Mouse (Mus musculus): ENCODE data around the gene Fas.

The Fas gene

DNA sequence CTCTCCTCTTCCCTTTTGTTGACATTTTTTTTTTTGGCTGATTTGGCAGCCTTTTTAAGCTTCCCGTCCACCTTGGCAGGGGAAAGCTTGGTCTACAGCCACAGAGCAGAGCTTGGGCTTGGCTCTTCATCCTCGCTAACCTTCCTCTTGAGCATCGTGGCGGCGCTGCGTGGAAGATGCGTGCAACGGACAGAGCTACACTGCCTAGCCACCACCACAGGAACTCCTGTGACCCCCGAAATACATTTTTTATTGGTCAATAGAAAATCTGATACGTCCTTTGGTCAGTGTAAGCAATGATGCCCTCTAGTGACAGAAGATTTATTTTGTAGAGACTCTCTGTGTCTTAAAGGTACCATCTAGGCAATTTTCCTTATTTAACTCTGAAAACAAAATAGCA is 6.1 kb upstream of the Fas start:
- no peak for DNase-seq (ENCODE audit: low spot score)

DNA sequence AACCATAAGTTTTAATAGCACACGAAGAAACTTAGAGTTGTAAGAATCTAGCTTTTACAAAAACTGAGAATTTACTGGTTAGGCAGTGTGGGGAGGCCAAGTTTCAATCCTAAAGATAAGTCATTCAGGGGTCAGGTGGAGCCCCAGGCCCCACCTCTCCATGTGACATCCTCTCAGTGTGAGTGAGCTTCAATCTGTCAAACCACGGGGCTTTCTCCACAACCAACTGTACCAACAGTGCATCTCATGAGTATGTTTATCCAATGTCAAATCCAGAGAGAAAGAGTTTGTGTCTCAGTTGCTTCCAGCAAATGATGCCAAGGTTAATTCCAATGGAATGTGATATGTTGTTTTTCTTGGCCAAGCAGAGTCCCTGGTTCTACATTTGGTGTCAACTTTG is 5.6 kb upstream of the Fas start:
- DNase-seq (ENCODE audit: low spot score), result no peak

DNA sequence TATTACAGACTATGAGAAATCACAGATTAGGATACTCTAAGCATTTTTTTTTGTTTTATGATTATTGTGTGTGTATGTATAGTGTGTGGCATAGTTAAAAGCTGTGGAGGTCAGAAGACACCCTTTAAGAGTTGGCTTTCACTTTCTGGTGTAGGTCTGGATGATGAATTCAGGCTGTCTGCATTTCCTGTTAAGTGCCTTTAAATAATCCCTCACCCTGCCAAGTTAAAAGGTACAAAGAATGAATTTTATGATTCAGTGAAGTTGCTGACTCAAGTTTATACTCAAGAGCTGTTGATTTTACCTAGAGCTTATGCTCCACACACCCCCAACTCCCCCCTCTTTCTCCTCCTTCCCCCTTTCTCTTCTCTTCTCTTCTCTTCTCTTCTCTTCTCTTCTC is 3.2 kb upstream of the Fas start:
- DNase-seq (ENCODE audit: low spot score), result no peak

DNA sequence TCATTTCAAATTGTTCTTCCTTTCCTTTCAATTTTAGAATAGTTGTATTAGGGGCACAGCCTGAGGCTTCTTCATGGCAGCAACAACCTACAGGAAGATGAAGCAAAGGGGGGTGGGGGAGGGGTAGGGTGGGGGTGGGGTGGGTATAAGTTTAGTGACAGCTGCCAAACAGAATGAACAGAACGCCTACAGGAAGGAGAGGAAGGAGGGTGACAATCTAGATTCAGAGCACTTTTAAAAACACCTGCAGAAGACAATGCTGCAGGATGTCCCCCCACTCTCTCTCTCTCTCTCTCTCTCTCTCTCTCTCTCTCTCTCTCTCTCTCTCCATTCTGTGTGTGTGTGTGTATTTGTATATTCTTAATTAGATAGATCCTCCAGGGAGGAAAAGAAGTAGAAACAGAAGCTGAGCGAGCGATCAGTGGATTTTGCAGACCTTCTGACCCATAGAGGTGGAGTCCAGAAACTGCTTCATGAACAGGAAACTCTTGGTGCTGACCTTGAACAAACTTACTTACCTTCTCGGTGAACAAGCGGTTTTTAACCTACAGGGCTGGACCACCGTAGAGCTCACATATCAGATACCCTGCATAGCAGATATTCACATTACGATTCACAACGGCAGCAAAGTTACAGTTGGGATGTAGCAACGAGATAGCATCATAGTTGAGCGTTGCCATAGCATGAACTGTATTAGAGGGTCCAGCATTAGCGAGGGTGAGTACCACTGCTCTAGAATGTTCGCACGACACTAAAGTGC is 2.6 kb upstream of the Fas start:
- DNase-seq (ENCODE audit: low spot score), result no peak

DNA sequence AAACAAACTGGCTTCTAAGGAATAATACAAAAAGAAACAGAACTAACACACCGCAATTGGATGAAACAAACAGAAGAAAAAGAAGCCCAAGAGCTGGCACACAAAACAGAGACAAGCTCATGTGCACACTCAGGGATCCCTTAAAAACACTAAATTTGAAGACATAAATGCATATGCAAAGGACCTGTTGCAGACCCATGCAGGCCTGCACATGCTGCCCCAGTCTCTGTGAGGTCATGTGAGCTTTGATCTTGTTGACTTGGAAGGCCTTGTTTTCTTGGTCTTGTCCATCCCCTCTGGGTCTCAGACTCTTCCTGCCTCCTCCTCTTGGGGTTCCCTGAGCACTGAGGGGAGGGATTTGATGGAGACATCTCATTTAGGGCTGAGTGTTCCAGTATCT is 1.8 kb upstream of the Fas start:
- DNase-seq (ENCODE audit: low spot score), result no peak

DNA sequence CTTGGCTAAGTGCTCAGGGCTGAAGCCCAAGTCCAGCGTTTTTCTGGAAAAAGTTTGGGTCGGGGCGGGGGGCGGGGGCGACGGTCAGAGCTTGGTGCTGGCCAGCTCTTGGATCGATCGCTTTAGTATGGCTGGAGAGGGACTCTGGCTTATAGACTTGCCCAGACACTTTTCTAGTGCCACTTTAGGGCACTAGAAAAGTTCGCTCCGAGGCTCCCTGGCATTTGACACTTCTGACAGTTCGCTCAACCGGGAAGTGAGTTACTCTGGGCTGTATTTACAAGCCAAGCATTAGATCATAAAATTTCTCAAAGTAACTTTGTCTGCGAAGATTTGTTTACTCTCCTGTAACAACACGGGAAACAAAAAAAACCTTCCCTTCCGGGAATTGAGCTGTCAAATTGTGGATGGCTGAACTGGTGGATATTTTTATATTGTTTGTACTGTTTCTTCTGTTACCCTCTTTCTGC is 441 bp downstream of the Fas start:
- no peak for DNase-seq (ENCODE audit: low spot score)

DNA sequence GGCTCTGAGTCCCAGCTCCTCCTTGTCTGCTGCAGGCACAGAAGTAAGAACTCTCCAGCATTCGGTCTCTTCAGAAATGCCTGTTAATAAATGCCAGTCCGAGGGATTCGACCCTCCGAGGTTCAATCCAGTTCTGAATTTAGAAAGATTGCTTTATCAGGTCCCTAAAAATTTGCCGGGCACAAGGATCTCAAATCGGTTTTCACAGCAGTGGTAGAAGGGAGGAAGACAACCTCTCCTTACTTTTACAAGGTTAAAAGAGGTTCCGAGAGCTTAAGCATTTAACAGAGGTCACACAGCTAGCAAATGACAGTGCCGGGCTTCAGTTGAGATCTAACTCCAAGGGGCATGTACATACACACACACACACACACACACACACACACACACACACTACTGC is 913 bp downstream of the Fas start:
- no peak for DNase-seq (ENCODE audit: low spot score)

DNA sequence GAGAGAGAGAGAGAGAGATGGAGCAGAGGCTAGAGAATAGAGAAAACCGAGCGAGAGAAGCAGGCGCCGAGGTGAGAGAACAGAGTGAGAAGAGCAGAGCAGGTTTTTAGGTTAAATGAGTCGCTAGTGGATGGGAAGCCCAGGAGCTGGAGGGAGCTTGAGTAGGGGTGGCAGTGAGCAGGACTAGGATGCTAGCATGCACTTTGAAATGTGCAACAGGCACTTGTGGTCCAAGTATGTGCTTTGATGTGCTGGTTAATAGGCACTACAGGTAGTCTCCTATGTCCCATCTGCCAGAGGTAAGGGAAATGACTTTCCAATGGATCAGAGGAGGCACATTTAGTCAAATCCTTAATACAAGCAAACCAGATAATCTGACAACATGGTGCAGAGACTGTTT is 1.5 kb downstream of the Fas start:
- no peak for DNase-seq (ENCODE audit: low spot score)

DNA sequence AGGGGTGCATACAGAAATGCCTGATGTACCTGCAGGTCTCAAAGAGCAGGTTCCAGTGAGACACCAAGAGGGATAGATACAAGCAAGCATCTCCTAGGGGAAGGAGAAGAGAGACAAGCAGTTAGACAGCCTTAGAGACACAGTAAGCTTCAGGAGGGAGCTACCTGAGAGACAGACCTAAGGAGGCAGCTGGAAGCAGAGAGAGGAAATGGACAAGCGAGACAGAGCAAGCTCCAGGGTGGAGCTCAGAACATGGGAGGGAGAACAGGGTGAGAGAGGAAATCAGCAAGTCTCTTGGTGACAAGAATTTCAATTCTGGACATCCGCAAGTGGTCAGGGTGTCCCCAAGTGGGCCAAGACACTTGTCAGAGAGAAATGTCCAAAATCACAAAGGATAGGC is 2.2 kb downstream of the Fas start:
- DNase-seq (ENCODE audit: low spot score), result no peak

DNA sequence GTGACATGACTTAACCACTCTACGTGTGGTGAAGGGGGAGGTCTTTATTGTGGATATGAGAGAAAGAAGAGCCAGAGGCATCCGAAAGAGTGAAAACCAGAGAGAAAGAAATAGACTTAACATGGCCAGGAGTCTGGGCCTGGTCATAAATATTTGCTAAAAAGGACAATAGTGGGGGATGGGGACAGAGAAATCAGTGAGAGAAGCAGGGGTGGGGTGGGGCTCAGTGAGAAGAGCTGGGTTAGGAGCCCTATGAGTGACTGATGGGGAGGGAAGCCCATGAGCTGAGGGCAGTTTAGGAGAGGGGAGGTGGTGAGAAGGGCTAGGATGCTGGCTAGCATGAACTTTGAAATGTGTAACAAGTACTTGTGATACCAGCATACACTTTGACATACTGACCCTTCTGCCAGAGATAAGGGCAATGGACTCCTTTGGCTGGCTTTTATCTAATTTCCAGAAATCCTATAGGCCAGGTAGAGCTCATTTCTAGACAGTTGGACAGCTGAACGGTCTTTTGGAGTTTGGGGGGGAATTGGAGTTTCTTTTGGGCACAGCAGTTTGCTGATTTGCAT is 3.0 kb downstream of the Fas start:
- DNase-seq (ENCODE audit: low spot score), result no peak

DNA sequence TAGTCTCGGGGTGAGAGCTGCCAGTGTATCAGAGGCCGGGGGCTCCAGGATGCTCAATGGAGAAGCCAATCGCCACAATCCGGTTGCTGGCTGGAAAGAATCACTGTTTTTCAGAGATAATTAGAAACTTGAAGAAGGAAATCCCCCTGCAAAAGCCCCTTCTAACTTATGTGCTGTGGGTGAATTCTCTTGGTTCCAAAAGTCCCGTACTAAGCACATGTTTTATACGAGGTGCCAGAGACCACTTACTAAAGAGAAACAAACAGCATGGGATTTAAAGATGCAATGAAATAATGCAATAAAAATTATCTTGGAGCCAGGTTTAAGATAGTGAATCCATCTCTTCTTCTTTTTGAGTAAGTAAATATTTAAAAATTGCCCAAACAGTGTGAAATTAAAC is 5.0 kb downstream of the Fas start:
- no peak for DNase-seq (ENCODE audit: low spot score)

DNA sequence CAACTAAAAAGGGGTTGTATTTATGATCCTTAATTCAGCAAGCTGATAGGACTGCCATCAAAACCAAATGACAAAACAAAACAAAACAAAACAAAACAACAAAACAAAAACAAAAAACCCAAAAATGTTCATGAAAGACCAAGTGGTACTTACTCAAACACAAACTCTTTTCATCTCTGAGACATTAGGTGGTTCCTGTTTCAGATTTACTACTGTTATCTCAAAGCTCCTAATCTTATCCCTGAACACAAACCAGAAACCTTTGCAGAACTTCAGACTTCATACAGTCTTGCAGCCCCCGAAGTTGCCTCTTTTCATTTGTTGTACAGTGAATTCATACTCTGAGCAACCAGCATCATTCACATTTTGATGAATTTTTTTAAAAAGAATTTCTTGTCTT is 8.1 kb downstream of the Fas start:
- DNase-seq (ENCODE audit: low spot score), result no peak

DNA sequence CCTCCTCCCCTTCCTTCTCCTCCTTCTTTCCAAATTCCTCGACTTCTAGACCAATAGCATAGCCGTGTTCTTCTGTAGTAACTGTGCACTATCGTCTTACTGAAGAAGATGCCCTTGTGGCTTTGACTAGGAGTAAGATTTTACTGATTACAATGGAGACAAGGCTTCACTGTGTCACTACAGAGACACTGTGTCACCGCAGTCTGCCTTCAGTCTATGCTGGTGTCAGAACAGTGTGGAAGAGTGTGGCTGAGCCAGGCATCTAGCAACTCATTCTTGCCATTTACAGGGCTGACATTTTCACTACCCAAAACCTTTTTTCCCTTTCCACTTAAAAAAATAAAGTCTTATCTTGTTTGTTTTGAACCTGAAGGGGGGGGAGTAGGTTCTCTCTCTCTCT is 8.8 kb downstream of the Fas start:
- DNase-seq (ENCODE audit: low spot score), result no peak

DNA sequence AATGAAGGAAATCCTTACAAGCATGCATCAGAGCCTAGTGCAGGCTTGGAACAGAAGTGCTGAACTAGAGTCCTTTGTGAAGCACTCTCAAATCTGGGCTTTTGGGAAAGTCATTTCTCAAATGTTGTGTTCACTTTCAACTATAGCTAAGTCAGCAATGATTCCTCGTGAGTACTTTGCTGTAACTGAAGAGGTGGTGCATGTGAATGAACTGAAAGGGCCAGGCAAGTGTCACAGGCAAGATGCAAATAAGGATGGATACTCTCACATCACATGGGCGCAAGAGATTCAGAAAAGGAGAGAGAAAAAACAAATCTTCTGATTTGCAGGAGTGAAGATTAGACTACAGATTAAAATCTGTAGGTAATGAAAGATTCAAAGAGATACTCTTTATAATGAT is 10.0 kb downstream of the Fas start:
- DNase-seq (ENCODE audit: low spot score), result no peak

DNA sequence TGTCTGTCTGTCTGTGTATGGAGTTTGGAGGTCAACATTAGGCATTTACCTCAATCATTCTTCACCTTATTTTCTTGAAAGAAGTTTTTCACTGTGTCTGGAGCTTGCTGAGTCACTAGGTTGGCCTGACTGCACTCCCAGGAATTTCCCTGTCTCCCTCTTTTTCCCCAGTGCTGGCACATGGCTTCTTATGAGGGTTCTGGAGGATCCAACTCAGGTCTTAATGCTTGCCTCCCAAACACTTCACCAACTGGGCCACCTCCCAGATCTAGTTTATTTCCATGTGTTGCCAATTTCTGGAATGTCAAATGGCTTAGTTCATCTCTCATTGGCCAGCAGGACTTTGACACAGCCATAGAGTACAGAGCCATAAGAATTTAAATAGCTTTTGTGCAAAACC is 14.5 kb downstream of the Fas start:
- DNase-seq (ENCODE audit: low spot score), result no peak

DNA sequence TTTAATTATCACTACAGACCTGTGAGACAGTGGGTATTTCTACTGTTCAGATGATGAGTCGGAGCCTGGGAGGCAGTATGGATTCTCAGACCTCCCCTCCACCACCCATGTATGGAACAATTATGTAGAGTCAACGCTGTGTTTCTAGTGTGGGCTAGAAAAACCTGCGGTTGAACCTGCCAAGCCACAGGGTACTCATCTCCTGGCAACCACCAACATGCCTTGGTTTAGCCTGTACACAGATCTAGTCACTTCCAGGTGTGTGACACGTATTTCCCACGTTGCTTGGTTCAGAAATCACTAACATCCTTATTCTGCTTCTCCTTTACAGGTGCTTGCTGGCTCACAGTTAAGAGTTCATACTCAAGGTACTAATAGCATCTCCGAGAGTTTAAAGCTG is 16.3 kb downstream of the Fas start:
- DNase-seq (ENCODE audit: low spot score), result no peak

DNA sequence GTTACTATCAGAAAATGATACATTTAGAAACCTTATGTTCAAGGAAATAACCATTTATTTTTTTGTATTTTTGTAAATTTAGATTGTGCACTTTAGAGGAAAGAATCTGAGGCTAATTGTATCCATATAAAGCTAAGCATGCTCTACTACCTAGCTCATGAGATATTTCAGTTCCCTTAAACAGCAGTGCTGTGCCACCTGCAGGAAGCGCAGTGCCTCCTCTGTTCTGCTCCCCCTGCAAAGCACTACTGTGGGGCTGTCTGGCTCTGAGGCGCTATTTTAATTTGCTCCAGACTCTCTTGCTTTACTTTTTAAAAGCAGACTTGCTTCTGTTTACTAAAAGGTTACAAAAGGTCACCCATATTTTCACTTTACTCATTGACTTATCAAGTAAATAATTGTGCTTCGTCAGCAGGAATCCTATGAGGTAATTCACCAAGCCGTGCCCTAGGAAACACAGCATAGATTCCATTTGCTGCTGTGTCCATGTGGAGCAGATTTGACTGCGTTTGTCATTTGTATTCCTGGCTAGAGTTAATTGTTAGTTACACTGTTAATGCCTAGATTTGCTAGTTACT is 21.8 kb downstream of the Fas start:
- no peak for DNase-seq (ENCODE audit: low spot score)

DNA sequence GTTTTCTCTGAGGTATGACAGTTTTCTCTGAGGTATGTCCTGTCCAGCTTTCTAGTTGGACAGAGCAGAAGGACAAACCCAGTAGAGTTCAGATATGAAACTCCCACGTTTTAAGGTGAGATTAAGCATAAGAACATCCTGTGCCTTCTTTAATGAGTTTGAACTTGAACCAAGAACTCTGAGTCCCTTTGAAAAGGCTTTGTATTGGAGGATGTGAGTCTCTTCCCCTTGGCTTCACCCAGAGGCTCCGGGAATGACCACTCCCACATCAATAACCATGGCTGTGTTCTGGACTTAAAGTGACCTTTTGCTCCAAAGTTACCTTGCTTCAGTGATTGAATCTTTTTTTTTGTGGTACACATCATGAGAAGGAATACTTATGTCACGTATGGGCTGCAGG is 37.6 kb downstream of the Fas start:
- DNase-seq (ENCODE audit: low spot score), result no peak

DNA sequence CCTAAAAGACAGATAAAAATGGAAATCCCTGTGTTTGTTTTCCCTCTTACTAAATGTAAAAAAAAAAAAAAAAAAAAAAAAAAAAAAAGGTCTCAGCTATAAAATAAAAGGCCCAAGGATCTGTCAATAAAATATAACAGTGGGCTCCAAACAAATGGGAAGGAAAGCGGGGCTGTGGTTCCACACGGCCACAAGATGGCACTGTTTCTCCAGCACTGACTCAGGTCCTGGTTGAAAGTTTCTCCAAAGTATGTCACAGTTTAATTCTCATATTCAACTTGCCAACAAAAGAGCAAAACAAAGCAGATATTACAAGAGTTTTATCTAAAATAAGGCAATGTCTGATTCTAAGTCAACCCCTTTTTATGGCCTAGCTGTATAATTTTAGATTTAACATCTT is 43.8 kb downstream of the Fas start:
- peak; percentile 17 for DNase-seq (ENCODE audit: low spot score)

DNA sequence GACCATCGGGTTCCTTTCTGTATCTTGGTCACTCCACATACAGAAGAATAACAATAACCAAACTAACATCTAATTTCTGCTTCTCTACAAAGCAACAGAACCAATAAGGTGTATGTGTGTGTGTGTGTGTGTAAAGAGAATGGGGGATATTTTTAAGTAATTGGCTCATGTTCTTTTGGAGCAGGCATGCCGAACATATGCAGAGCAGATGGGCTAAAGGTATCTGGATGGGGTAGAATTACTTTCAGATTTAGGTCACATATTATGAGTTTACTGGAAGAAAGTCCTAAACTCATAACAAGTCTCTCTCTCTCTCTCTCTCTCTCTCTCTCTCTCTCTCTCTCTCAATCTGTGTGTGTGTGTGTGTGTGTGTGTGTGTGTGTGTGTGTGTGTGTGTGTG is 54.2 kb downstream of the Fas start:
- DNase-seq (ENCODE audit: low spot score), result no peak

DNA sequence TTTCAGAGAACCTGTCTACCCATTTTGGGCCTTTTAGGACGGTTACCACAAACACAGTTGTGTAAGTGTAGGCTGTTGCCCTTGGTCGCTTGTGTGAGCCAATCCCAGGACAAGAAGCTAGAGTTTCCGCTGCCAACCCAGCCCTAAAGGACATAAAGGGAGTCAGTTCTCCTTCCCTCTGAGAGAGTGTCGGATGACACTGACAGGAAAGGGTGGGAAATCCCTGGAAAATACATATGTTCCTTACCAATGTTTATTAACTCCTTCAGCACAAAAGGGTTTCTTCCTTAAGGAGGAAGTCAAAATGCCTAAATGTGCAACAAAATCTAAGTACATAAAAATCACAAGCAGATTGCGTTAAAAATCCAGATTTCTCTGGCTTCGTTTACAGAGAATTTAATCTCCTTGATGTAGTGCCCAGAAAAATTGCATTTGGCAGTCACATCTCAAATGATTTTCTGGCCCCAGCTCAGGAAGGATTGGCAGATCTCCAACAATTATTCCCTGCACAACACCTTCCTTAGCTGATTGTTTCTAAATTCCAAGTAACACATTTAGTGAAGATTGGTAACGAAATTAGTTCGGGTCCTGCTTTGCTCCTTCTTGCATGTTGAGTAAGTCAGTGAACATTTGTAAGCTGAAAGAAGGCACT is 55.3 kb downstream of the Fas start:
- DNase-seq (ENCODE audit: low spot score), result no peak

DNA sequence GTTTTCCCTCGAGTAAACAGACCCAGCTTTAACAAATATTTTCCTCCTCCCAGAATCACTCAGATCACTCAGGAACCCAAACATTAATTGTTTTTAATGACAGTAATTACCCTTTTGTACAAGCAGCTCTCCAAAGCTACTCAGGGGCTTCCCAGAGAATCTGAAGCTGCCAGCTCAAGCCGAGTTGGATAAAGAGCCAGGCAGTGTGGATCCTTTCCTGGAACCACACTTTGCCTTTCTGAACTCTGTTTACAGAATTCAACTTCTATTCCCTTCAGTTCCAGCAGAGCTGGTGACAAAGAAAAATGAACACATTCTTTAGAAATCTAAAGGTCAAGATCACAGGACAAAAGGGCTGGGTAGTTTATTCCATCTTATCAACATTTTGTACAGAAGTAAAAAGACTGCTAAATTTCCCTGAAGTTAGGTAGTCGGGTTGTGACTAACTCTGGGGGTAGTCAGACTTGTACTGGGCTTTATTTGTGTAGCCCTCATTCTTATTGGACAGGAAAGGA is 62.9 kb downstream of the Fas start:
- DNase-seq (ENCODE audit: low spot score), result no peak

DNA sequence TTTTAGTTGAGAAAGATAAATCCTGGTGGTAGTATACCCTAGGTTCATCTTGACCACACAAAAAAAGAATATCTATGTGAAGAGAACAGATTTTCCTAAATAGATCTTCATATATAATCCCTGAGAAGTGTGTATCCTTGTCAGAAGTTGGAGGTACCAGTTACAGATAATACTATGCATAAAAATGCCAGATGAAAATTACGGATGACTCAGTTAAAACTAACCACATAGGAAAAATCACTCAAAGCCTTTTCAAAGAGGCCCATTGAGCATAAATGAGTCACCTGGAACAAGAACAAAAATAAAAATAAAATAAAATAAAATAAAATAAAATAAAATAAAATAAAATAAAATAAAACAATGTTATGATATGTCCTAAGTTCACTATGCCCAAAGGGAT is 72.2 kb downstream of the Fas start:
- no peak for DNase-seq (ENCODE audit: low spot score)
